Mouse (Mus musculus) left cerebral cortex, adult 11 months (tissue): ENCODE data around the gene Kat2b.
"Not testable (repeated sequence)": the region's sequence is repeated elsewhere in the genome, so short reads cannot be mapped to it uniquely, and the experiment has no call there.

Experiments used
- DNase-seq: peaks from one replicate; pipeline ENCODE4 v3.0.0; 2022; ENCODE audit warnings: low spot score

Gene Kat2b

DNA sequence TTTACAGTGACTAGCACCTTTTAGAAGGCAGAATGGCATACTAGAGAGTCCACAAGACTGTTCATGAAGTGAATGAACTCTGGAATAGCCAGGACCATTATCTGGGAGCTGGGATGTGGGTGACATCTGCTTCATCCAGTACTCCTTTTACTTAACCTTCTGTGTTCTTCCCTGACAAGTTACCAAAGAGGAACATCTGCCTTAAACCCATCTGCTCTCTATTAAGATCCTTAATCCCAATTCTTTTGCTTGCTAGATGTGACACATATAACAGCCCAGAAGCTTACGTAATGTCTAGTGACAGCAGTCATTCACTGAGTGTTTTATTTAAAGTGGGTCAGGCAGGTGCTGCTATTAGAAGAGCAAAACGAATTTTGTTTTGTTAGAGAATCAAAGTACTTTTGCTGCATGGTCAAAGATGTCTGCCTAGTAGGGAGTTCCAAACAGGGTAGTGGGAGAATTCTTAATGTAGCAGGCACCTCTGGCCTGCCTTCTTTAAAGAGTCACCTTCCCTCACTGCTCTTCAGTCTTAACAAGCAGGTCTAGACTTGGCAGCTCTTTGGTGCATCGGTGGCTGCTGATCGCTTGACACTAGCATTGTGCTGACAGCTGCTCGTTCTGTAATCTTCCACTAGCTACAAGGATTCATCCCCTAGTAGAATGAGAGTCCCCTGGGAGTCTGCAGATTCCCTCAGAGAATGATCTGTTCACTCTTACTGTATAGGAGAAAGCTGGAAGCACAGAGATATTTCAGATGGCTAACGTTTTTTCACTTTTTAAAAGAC, 94.6 kb downstream of the Kat2b start:
- DNase-seq: no peak

DNA sequence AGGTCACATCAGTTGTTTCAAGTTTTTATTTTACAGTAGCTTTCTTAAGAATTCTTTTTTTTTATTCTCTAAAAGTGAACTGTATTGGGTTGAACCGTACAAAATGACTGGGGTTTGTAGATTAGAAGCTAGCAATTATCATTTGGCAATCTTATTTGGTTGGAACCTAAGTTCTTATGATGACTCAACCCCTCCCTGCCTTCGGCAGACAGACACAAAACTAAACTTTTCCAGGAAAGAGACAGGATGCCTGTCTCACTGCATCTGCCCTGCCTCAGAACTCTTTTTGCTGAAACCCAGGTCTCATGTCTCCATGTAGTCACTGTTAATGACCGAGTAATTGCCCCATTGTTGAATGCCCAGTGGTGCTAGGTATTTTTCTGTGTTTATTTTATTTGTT, 97.6 kb downstream of the Kat2b start:
- DNase-seq: no peak

DNA sequence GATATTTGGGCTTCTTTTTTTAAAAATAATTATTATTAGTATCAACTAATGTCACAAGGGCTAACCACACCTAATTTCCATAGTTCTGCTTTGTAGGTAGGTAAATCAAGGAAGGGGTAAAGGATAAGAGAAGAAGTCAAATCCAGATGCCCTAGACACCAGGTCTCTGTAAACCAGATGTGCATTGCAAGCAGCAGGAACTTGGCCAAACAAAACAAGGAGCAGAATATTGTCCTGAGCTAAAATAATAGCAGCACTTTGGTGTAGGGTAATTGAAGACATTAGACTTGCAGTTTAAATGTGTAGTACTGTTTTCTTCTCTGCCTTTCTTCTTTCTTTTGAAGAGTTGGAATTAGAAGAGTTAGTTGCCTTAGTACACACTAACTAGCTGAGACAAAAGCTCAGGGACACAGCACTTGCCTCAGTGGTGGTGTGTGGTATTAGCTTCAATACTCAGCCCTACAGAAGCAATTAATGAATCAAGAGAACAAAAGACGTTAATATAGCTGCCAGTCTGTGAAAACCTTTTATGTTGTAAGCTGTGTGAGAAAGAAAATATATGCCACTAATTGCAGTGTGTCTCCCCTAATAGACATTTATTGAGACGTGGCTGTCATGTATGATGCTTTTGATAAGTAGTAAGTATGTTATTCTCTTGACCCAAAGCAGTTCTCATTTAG, 98.2 kb downstream of the Kat2b start:
- no peak for DNase-seq

DNA sequence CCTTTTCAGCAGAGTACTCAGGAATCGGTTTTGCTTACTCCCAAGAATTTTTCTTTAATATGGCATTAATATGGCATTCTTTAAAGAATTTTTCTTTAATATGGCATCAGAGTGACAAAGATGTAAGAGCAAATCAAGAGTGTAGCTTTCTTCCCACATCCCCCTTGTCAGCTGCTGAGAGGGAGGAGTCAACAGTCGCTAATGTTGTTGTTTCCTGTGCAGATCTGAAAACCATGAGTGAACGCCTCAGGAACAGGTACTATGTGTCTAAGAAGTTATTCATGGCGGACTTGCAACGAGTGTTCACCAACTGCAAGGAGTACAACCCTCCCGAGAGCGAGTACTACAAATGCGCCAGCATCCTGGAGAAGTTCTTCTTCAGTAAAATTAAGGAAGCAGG, 103.8 kb downstream of the Kat2b start:
- DNase-seq: no peak

DNA sequence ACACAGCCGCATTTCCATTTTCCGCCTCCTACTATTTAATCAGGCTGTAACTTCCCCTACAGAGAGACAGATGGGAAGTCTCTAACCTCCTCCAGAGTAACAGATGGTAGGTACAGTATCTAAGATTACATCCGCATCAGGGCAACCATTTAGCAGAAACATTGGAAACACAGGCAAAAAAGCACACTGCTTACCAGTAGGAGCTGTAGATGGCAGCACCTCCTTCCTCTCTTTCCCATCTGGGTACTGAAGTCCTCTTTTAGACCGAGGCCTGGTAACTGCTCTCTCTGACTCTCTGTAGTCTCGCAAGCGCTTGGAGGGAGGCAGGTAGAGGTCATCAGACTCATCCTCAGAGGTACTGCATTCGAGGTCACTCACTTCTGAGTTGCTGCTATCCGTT, 112.1 kb downstream of the Kat2b start:
- DNase-seq: peak; percentile 40

DNA sequence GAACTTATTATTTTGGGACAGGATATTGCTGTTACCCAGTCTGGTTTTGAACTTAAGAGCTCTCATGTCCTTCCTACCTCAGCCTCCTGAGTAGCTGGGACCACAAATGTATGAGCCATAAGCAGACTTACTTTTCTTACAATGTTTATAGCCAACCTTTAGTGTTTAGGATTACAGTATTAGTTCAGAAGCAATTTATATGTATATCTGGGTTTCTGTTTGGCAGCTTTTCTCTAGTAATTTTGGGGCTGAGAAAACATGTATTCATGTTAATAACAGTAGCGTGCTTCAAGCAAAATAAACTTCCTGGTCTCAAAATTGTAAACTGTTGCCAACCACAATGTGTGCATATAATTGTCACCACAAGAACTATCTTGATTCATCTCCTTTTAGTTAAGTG, 121.7 kb downstream of the Kat2b start:
- no peak for DNase-seq

DNA sequence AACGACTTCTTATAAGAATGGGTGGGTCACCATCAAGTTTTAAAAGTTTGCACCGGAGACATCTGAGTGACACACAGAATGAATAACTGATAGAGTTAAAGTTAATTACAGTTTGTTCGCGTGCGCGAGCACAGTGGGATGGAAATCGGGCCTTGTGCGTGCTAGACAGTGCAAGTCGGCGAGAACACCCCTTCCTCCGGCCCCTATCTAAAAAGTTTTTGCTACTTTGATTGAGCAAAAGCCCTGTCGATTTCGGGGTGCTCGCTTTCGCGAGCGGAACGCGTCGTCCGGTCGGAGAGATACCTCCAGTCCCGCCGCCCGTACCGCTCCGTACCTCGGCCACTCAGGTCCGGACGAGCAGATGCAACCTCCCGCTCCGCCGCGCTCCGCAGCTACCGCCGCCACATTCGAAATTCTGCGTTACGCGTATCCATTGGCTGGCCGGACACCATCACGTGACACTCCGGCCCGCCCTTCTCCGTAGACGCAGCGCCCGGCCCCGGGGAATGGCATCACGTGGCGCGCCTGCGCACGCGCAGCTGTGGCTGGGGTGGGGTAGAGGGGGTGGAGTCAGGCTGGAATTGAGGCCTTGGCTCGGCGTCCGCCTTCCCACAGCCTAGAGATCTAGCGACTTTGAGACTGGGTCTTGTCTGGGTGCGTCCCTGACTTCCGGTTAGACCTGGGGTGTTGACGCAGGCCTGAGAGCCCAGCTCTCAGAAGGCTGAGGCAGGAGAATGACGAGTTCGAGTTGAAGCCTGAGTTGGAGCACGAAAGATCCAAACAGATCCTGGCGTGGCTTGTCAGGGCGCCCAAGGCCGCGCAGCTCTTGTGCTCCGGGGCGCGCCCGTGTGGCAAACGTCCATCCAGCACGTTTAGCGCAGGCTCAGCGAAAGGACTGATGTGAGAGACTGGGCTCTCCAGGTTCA, 122.5 kb downstream of the Kat2b start, which contains the start of gene Sgo1:
Gene Sgo1, minus strand, starts transcription at position 457 of the 926 bp plus-strand sequence.
- DNase-seq: peak; percentile 91

DNA sequence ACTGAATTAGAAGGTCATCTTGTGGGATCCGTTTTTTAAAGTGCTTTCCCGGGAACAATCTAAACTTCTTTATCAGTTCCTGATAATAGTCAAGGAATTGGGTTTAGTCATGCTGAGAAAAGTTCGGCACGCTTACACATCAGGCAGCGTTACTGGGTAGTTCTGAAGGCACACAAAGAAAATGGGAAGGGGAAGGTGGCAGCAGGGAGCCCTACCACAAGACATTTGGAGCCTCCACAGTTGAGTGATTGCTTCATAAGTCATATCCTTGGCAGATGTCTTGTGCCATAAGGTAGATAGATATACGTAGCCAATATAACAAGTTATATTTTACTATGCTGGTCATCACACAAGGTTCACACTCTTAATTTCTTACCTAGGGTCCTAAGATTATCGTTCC, 123.3 kb downstream of the Kat2b start:
- DNase-seq: no peak

DNA sequence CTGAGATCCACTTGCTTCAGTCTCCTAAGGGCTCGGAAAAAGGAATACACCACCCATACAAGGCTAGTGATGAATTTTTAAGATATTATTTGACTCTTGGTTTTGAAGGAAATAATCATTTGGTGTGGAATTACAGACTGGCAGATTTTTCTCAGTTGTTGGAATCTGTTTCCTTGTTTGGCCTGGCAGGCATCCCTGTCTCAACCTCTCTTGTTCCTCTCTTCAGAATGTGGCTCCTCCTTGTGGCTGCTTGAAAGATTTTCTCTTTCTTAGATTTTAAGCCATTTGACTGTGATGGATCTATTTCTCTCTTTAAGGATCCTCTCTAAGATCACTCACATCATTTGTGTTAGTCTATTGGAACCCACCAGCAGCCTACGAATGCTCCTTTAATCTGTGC, 127.4 kb downstream of the Kat2b start:
- no peak for DNase-seq

DNA sequence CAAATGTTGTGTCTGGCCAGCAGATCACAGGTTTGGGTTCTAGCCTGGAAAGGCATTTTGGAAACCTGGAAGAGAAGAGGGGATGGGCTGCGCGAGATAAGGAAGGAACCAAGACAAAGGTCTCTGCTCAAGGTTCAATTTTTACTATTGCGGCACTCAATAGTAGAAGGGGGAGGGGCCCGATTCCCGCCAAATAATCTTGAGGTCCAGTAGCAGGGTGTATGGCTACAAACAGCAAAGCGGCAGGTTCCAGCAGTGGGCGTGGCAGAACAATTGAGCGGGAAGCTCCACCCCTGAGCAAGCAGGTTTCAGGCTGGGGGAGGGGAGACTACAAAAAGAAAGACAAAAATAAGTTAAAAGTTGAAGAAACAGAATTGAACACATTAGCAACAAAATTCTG, 130.9 kb downstream of the Kat2b start:
- not testable (repeated sequence) for DNase-seq

DNA sequence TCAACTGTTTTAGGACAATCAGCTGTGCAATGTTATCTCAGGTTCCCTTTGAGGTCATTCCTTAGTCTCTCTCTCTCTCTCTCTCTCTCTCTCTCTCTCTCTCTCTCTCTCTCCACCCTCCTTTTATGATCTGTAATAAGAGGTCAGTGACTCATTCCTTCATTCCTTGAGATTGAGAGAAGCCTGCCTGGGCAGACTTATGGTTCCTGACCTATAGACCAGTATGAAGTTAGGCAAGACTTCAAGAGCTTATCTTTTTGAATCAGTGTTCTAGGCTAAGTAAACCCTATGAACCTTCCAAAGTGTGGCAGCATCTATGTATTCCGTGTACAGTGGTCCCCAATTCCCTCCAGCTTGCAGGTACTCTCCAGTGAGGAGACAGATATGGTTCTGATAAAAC, 147.8 kb downstream of the Kat2b start:
- no peak for DNase-seq

DNA sequence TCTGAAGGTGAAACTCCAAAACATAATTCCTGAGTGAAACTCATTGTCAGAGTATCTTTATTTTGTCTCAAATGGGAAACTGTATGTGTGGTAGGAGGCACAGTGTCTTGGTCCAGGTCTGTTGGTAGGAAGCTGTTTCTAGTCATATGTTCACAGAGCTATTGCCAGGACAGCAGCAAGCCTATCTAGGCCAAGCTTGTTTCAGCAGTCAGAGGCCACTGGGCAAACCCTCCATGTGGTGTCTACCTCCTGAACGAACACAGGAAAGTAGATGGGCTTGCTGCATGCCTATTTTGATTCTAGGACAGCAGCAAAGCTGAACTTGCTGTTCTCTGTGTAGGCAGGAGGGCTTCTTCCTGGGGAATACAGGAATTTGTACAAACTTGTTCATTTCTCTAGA, 148.5 kb downstream of the Kat2b start:
- not testable (repeated sequence) for DNase-seq

DNA sequence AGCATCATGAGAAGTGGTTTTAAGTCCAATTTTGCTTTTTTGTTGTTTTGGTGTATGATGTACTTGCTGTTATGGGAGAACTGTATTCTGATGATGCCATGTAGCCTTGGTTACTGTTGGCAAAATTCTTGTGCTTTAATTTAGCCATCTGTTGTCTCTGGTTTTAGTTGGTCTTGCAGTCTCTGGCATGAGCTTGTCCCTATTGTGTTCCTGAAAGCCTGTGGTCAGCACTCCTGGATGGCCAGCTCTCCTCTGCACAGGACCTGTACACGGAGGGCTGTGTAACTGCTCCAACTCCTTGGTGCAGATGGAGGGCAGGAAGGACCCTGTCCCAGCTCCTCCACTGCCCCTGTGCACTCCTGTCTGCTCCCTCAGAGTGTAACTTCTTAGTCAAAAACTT, 151.8 kb downstream of the Kat2b start:
- no peak for DNase-seq

DNA sequence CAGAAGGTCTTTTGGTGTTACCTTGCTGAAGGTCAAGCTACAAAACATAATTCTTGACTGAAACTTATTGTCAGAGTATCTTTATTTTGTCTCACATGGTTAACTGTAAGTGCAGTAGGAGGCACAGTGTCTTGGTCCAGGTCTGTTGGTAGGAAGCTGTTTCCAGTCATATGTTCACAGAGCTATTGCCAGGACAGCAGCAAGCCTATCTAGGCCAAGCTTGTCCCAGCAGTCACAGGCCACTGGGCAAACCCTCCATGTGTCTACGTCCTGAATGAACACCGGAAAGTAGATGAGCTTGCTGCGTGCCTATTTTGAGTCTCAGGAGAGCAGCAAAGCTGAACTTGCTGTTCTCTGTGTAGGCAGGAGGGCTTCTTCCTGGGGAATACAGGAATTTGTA, 152.3 kb downstream of the Kat2b start:
- not testable (repeated sequence) for DNase-seq
